Mouse (Mus musculus): ENCODE results near the gene Tmem132d. TPM values are rescaled to one million over a fixed set of nuclear protein-coding genes. Genes with fewer than 3 reads are reported as not detected.

The Tmem132d gene
- polyA plus RNA-seq, 1 experiment from 2014 or later: not detected

DNA sequence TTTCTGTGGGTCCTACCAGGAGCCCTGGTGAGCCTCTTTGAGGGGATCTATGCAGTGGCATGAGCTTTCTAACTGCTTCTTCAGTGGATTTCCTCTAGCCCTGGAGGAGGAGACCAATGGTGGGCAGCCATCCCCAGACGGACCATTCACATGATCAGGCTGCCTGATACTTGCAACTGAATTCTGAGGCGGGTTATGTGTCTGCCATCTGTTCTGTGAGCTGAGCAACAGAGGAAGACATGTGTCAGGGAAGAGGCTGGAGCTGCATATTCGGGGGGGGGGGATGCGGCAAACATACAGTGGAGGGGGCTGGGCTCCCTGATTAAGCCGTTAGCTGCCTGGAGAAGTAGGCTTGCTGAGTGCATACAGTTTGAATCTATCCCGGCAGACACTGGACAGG lies 19.3 kb upstream of the Tmem132d start:
- Histone ChIP-seq H3K9me3 (ENCODE audit: low read length) (no peaks in the 10 kb centered on the region), H3K27me3 (ENCODE audit: insufficient read depth, low read length) (no peaks in the 10 kb centered on the region), H3K4me1 (ENCODE audit: insufficient read depth) (no peaks in the 10 kb centered on the region), H3K9ac (replicated peaks) (no peak overlapping the region), H3K36me3 (replicated peaks; ENCODE audit: insufficient read depth, low read length) (no peaks in the 10 kb centered on the region), H3K4me2 (ENCODE audit: low read depth, low read length) (no peak overlapping the region), H3K27ac (ENCODE audit: low read depth) (no peak overlapping the region), H3K4me3 (ENCODE audit: low read depth, low read length) (no peak overlapping the region)
- TF ChIP-seq CTCF (IDR thresholded peaks at IDR 0.05; ENCODE audit: low read depth): no peak
- TF ChIP-seq EP300 (IDR thresholded peaks at IDR 0.05; ENCODE audit: low read depth): no peak
- no peak for ATAC-seq
- no peak for DNase-seq
- WGBS (ENCODE audit: insufficient replicate concordance): 55% methylated on average over 6 of the region's 6 CpGs

DNA sequence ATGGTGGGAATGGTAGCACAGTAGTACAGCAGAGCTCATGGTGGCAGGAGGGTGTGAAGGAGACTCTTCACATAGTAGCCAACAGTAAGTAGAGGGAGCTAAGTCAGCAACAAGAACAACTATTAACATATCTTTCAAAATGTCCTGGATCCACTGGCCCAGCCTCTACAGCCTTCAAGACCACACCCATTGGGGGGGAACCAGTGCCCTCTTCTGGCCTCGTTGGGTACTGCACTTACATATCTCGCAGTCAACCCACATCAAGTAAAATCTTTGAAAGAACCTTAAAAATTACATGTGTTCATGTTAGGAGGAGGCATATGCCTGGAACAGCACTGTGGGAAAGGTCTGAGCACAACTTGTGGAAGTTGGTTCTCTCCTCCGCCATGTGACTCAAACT lies 17.9 kb upstream of the Tmem132d start:
- Histone ChIP-seq H3K36me3 (replicated peaks; ENCODE audit: insufficient read depth, low read length) (no peaks in the 10 kb centered on the region), H3K4me1 (ENCODE audit: insufficient read depth) (no peaks in the 10 kb centered on the region), H3K27ac (ENCODE audit: low read depth) (no peak overlapping the region), H3K4me3 (ENCODE audit: low read depth, low read length) (no peak overlapping the region), H3K9me3 (ENCODE audit: low read length) (no peaks in the 10 kb centered on the region), H3K9ac (replicated peaks) (no peak overlapping the region), H3K4me2 (ENCODE audit: low read depth, low read length) (no peak overlapping the region), H3K27me3 (ENCODE audit: insufficient read depth, low read length) (no peaks in the 10 kb centered on the region)
- DNase-seq (no peak), ATAC-seq (no peak)
- TF ChIP-seq CTCF (IDR thresholded peaks at IDR 0.05; ENCODE audit: low read depth): peak; percentile 40; the same call in 1 of the 2 replicates
- TF ChIP-seq EP300 (IDR thresholded peaks at IDR 0.05; ENCODE audit: low read depth): no peak
- 71% methylated on average over 3 of the region's 3 CpGs for WGBS (ENCODE audit: insufficient replicate concordance)

GRCm38 (mm10) chr5:128444876-128445275 lies 12.0 kb upstream of the Tmem132d start:
- Histone ChIP-seq H3K27me3 (ENCODE audit: insufficient read depth, low read length) (peaks cover 11% of the 10 kb centered on the region; the same call in 1 of the 2 replicates), H3K9me3 (ENCODE audit: low read length) (no peaks in the 10 kb centered on the region), H3K4me2 (ENCODE audit: low read depth, low read length) (no peak overlapping the region), H3K4me3 (ENCODE audit: low read depth, low read length) (no peak overlapping the region), H3K27ac (ENCODE audit: low read depth) (no peak overlapping the region), H3K36me3 (replicated peaks; ENCODE audit: insufficient read depth, low read length) (no peaks in the 10 kb centered on the region), H3K4me1 (ENCODE audit: insufficient read depth) (no peaks in the 10 kb centered on the region), H3K9ac (replicated peaks) (no peak overlapping the region)
- TF ChIP-seq EP300 (IDR thresholded peaks at IDR 0.05; ENCODE audit: low read depth): no peak
- no peak for TF ChIP-seq CTCF (IDR thresholded peaks at IDR 0.05; ENCODE audit: low read depth)
- 32% methylated on average over 6 of the region's 6 CpGs for WGBS (ENCODE audit: insufficient replicate concordance)
- DNase-seq (no peak), ATAC-seq (no peak)

DNA sequence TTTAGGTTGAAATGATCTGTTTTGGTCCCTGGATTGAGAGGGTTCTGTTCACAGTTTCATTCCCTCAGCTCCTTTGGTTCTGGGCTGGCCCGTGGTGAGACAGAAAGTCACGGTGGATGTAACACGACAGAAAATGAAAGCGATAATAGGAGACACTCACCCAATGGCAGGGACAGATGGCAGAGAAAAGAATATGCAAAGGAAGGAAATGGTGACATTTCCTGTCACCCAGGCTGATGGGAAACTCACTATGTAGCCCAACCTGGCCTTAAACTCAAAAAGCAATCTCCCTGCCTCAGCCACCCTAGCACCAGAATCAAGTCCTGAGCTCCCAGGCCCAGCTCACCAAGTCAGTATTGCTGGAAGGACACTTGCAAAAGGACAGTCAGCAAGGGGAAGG lies 11.0 kb upstream of the Tmem132d start:
- H3K4me1 ChIP-seq (ENCODE audit: insufficient read depth): no peaks in the 10 kb centered on the region
- TF ChIP-seq EP300 (IDR thresholded peaks at IDR 0.05; ENCODE audit: low read depth) (no peak), CTCF (IDR thresholded peaks at IDR 0.05; ENCODE audit: low read depth) (no peak)
- no peak overlapping the region for H3K4me3 ChIP-seq (ENCODE audit: low read depth, low read length)
- H3K27ac ChIP-seq (ENCODE audit: low read depth): no peak overlapping the region
- H3K9ac ChIP-seq (replicated peaks): no peak overlapping the region
- no peaks in the 10 kb centered on the region for H3K9me3 ChIP-seq (ENCODE audit: low read length)
- ATAC-seq: no peak
- no peak for DNase-seq
- H3K36me3 ChIP-seq (replicated peaks; ENCODE audit: insufficient read depth, low read length): no peaks in the 10 kb centered on the region
- H3K4me2 ChIP-seq (ENCODE audit: low read depth, low read length): no peak overlapping the region
- H3K27me3 ChIP-seq (ENCODE audit: insufficient read depth, low read length): peaks cover 11% of the 10 kb centered on the region; the same call in 1 of the 2 replicates
- 27% methylated on average over 4 of the region's 4 CpGs for WGBS (ENCODE audit: insufficient replicate concordance)

DNA sequence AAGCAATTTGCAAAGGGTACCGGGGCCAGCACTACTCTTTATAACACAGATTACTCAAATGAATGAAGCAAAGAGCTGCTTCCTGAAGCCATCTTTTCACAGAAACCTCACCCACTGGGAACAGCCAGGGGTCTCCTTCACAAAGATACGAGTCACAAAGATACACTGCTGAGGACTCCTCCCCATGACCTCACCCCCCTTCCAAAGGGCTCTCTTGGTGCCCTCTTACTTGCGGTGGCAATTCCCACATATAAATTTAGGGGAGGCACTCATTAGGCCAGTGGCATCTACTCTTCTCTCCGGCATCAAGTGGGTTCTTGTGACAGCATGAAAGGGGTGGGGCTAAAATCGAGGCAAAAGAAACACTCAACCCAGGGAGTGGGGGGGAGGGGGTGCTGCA lies 8.2 kb upstream of the Tmem132d start:
- Histone ChIP-seq H3K4me1 (ENCODE audit: insufficient read depth) (no peaks in the 10 kb centered on the region), H3K27ac (ENCODE audit: low read depth) (no peak overlapping the region), H3K9ac (replicated peaks) (no peak overlapping the region), H3K36me3 (replicated peaks; ENCODE audit: insufficient read depth, low read length) (no peaks in the 10 kb centered on the region), H3K4me3 (ENCODE audit: low read depth, low read length) (no peak overlapping the region), H3K4me2 (ENCODE audit: low read depth, low read length) (no peak overlapping the region), H3K9me3 (ENCODE audit: low read length) (no peaks in the 10 kb centered on the region), H3K27me3 (ENCODE audit: insufficient read depth, low read length) (peaks cover 11% of the 10 kb centered on the region; the same call in 1 of the 2 replicates)
- 20% methylated on average over 5 of the region's 5 CpGs for WGBS (ENCODE audit: insufficient replicate concordance)
- ATAC-seq (no peak), DNase-seq (no peak)
- TF ChIP-seq CTCF (IDR thresholded peaks at IDR 0.05; ENCODE audit: low read depth) (no peak), EP300 (IDR thresholded peaks at IDR 0.05; ENCODE audit: low read depth) (no peak)

GRCm38 (mm10) chr5:128439828-128440227 lies 7.0 kb upstream of the Tmem132d start:
- Histone ChIP-seq H3K4me3 (ENCODE audit: low read depth, low read length) (no peak overlapping the region), H3K4me2 (ENCODE audit: low read depth, low read length) (no peak overlapping the region), H3K9me3 (ENCODE audit: low read length) (no peaks in the 10 kb centered on the region), H3K27ac (ENCODE audit: low read depth) (no peak overlapping the region), H3K4me1 (ENCODE audit: insufficient read depth) (no peaks in the 10 kb centered on the region), H3K9ac (replicated peaks) (no peak overlapping the region), H3K27me3 (ENCODE audit: insufficient read depth, low read length) (peaks cover 8% of the 10 kb centered on the region; the same call in 1 of the 2 replicates), H3K36me3 (replicated peaks; ENCODE audit: insufficient read depth, low read length) (no peaks in the 10 kb centered on the region)
- peak; percentile 62 for DNase-seq
- 0% methylated on average over 5 of the region's 5 CpGs for WGBS (ENCODE audit: insufficient replicate concordance)
- ATAC-seq: no peak; the same call in 1 of the 2 replicates
- no peak for TF ChIP-seq EP300 (IDR thresholded peaks at IDR 0.05; ENCODE audit: low read depth)
- peak; percentile 80 for TF ChIP-seq CTCF (IDR thresholded peaks at IDR 0.05; ENCODE audit: low read depth)

- H3K9me3 ChIP-seq (ENCODE audit: low read length): no peaks in the 10 kb centered on the region
- H3K9ac ChIP-seq (replicated peaks): no peak overlapping the region
- no peak overlapping the region for H3K4me2 ChIP-seq (ENCODE audit: low read depth, low read length)
- 65% methylated on average over 16 of the region's 16 CpGs for WGBS (ENCODE audit: insufficient replicate concordance)
- no peak for ATAC-seq
- TF ChIP-seq EP300 (IDR thresholded peaks at IDR 0.05; ENCODE audit: low read depth) (no peak), CTCF (IDR thresholded peaks at IDR 0.05; ENCODE audit: low read depth) (no peak)
- H3K4me3 ChIP-seq (ENCODE audit: low read depth, low read length): no peak overlapping the region
- H3K27me3 ChIP-seq (ENCODE audit: insufficient read depth, low read length): peaks cover 3% of the 10 kb centered on the region
- H3K36me3 ChIP-seq (replicated peaks; ENCODE audit: insufficient read depth, low read length): no peaks in the 10 kb centered on the region
- no peak overlapping the region for H3K27ac ChIP-seq (ENCODE audit: low read depth)
- H3K4me1 ChIP-seq (ENCODE audit: insufficient read depth): no peaks in the 10 kb centered on the region
- DNase-seq: no peak
Measured at GRCm38 (mm10) chr5:128438078-128438477, 5.2 kb upstream of the Tmem132d start.
